Mouse (Mus musculus) layer of hippocampus, adult 9-11 months (tissue): ENCODE results near the gene Cadps.

Experiments used
- DNase-seq: peaks from one replicate; pipeline ENCODE4 v3.0.0; 2022

Cadps gene

GRCm38 (mm10) chr14:12722452-12723194 lies 100.3 kb downstream of the Cadps start:
- DNase-seq, result no peak

DNA sequence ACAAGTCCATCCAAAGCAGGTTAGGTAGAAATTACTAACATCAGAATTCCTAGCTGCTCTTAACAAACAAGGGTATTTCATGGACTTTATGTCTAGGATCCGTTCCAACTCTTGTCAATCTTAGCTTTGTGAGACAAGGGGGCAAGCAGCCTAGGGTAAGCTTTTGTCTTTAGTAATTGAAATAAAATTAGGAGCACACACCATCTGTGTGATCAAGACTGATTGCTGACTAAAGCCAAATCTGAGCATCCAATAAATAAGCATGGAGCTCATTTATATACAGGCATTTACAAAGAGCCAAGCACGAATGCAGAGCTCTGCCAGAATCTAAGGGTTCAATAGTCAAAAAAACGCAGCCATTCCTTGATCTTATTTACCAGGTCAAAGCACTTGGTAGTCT lies 104.1 kb downstream of the Cadps start:
- DNase-seq, result no peak

DNA sequence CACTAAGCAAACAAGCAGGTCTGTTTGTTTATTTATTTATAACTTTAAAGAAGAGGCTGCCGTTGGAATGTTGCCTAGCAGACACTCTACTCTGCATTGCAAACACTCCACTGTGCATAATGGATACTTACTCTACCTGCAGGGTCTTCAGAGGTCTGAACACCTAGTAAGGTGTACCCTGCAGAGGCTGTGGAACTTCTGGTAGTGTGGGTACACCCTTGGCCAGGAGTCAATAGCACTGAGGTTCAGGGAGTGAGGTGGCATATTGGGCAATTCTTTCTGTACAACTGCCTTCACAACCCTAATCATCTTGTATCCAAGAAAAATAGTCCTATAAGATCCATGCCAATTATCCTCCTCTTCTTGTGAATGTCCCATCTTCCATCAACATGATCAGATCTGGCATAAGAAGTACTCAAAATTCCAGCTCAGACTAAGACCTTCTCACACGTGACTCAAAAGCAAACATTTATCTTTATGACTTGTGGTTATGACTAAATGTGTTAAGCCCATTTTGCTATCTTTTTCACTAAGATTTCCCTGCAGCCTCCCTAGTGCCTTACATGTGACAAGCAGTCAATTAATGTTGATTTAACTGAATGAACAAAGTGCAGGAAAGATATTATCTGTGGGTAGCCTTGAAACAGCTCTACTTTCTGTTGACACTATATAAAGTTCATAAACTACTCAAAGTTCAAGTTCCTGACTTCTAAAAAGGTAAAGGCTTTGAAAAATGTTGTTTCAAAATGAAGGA lies 106.8 kb downstream of the Cadps start:
- DNase-seq, result no peak

DNA sequence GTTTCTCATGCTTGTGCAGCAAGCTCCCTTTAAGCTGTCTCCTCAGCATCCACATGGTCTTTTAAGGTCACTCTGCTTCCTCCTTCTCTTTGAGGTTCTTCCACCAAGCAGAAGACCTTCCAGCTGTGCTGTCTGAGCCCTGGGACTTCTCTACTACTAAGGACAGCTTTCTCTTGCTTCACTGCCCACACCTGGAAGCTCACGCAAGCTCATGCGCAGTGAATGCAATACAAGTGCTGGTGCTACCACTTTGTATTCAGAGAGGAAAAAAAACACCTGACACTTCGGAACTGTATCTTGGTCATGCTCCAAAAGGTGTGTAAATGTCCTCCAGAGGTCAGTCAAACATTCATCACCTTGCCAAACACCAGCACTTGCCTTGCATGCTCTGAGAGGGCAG lies 115.5 kb downstream of the Cadps start:
- DNase-seq, result no peak

DNA sequence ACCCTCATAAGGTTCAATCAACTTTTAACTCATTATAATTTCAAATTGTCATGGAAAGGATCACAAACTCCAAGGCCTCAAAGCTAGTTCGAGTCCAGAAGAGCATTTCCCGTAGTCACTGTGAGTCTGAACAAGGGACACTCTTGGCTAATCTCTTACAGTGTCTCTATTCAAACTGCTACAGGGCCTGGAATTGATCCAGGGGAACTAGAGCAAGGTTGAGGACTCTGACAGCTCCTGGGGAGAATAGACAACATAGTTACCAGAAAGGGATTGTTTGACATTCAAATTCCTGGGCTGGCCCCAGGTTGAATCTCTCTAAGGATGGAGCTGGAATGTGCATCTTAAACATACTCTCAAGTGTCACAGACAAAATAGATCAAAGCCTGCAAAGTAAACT lies 118.4 kb downstream of the Cadps start:
- no peak for DNase-seq

DNA sequence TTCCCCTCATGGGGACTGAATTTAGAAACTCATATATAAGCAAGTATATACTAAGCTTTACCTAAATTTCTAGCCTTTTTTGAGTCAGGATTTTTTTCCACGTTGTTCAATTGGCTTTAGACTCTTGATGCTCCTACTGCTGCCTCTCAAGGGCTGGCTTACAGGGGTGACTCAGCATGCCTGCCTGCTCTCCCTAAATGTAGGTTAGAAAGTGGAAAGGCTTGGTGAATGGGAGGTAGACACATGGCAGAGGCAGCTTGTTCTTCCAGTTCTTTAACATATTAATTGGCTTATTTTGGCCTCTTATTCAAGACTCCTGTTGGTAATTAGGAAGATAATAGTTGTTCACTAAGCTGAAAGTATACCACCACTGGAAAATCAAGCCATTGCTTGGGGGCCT lies 132.7 kb downstream of the Cadps start:
- DNase-seq, result no peak

DNA sequence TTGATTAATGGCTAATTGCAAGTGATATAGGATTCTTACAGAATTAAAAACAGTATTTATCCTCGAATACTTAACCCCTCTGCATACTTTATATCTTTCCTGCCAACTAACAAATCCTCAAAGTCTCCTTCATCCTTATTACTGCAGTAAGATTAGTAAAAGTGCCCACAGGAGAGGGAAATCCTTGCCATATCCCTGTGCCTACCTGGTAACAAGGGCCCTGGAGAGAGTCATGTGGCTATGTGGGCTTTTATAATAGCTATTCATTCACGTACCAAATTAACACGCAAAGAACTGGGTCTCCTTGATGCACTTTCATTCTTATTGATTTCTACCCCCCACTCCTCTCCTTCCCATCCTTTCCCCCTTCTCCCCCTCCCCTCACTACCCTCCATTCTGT lies 137.9 kb downstream of the Cadps start:
- no peak for DNase-seq

GRCm38 (mm10) chr14:12680819-12681638 lies 141.8 kb downstream of the Cadps start:
- DNase-seq, result peak; percentile 15

- no peak for DNase-seq
These were observed 161.4 kb downstream of the Cadps start for GRCm38 (mm10) chr14:12661430-12661829.

GRCm38 (mm10) chr14:12657351-12657750 lies 165.5 kb downstream of the Cadps start:
- no peak for DNase-seq

GRCm38 (mm10) chr14:12642868-12643512 lies 179.9 kb downstream of the Cadps start:
- no peak for DNase-seq

GRCm38 (mm10) chr14:12638762-12639161 lies 184.1 kb downstream of the Cadps start:
- no peak for DNase-seq

DNA sequence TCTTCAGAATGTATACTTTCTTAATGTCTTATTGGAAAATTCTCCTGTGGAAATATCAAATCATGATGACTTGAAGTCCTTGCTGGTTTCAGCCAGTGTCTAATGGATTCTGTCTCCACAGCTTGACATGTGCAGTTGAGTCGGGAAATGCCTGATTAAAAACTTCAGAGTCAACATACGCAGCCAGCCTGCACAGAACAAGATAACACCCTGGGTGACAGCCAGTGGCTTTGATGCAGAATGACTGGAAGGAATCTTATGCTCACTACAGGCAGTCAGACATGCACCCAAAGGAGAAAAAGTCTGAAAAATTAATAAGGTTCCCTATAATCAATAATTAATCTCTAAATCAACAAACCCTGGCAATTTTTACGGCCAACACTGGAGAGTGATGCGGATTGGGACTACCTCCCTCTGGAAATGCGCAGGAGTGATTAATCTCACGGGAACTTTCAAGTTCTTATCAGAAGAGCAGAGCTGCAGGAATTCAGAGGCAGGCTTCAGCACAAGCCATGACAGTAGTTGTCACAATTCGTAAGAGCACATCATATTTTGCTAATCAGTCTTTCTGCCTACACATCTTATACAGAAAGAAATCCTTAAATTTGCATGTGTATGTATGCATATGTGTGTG lies 185.6 kb downstream of the Cadps start:
- no peak for DNase-seq

GRCm38 (mm10) chr14:12624256-12625130 lies 198.4 kb downstream of the Cadps start:
- peak; percentile 14 for DNase-seq

DNA sequence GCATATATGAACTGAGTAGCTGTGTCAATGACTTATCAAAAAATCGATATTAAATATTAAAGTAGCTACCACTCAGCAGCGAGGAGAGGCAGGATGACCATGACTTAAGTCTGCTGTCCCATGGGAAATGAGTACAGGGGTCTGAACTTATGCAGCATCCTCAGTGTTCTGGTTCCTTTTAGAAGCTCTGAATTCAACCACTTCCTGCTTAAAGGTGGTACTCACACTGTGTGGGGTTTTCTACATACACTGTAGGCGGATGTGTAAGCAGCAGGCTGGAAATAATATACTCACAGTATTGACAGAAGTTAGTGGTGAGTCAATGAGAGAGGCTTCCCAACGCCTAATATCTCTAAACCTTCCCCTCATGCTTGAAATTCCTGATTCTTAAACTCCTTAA lies 215.9 kb downstream of the Cadps start:
- no peak for DNase-seq

DNA sequence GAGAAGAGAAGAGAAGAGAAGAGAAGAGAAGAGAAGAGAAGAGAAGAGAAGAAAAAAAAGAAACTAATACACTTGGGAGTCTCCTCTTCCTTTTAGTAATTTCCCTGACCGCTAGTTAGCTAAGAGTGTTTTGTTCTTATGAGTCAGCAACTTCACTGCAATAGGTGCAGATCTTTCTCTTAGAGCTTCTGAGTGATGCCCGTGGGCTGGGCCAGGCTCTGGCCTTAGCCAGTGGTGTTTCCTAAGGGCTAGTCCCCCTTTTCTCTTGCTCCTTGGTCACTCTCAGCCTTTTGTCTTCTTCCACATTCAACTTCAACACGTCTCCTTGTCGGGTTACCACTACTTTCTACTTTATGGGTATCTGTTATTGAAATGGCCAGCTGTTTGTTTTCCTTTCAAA lies 216.7 kb downstream of the Cadps start:
- no peak for DNase-seq

- no peak for DNase-seq
These were observed 220.8 kb downstream of the Cadps start for GRCm38 (mm10) chr14:12602080-12602479.

DNA sequence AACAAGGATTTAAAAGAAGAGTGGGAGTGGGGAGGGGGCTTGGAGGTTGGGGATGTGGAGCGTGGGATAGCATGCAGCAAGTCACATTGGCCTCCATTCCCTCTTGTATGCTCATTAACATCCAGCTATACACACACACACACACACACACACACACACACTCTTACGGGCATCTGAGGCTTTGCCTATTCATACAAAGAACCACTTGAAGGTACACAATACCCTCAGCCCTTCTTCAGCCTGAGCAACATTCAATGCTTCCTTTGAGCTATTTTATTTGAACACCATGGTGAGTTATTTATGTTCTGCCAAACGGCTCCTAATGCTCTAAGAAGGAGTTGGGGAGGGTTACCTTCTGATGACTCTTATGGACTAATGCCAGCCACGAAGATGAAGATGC lies 227.6 kb downstream of the Cadps start:
- DNase-seq, result no peak

GRCm38 (mm10) chr14:12592472-12593075 lies 230.3 kb downstream of the Cadps start:
- peak; percentile 35 for DNase-seq

- DNase-seq, result no peak
These were observed 231.1 kb downstream of the Cadps start for GRCm38 (mm10) chr14:12591829-12592228.

- no peak for DNase-seq
These were observed 239.3 kb downstream of the Cadps start for GRCm38 (mm10) chr14:12583536-12583935.
